Mouse (Mus musculus) gastrocnemius, postnatal 14 days (tissue): ENCODE data around the gene Snrpd3. TPM values are rescaled to one million over a fixed set of nuclear protein-coding genes. Genes with fewer than 3 reads are reported as not detected.
"Not testable (repeated sequence)": the region's sequence is repeated elsewhere in the genome, so short reads cannot be mapped to it uniquely, and the experiment has no call there.

Experiments used
- DNase-seq: peaks from one replicate; pipeline ENCODE4 v3.0.0; 2021; ENCODE audit warnings: mixed read lengths
- intact Hi-C: fragments of 180-260 bp; cut with DNase I; formaldehyde crosslinking; loops from one replicate; pipeline ENCODE4 v1.15.1; 2025; ENCODE audit warnings: low total_unique reads
- total RNA-seq, 2 experiments: library from RNA; stranded (reverse); gene quantifications; 2 replicates each; pipeline ENCODE4 v1.2.3; 2021

Snrpd3 gene
- total RNA-seq, 2 experiments from 2014 or later: 103 to 108 TPM

- DNase-seq: no peak
- intact Hi-C loops: no loop called here
Observed at GRCm38 (mm10) chr10:75495921-75496320, 21.4 kb upstream of the Snrpd3 start.

DNA sequence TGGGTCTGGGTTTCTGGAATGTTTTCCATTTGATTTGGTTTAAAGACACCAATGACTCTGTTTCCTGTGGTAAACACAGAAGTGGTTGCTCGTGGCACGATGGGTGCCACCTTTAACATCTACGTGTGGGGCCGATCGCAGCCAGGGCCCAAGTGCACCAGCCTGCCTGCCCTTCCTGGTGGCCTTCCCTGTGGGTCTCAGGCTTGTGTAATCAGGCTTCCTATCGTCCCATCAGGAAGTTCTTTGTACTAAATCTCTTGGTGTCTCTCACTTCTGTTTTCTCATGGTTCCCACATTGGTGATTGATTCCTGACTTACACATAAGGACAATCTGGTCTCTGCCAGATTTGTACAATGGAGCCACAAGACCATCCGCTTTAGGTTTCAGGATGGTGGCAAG is 18.1 kb upstream of the Snrpd3 start:
- DNase-seq, intact Hi-C loops: not testable (repeated sequence)

DNA sequence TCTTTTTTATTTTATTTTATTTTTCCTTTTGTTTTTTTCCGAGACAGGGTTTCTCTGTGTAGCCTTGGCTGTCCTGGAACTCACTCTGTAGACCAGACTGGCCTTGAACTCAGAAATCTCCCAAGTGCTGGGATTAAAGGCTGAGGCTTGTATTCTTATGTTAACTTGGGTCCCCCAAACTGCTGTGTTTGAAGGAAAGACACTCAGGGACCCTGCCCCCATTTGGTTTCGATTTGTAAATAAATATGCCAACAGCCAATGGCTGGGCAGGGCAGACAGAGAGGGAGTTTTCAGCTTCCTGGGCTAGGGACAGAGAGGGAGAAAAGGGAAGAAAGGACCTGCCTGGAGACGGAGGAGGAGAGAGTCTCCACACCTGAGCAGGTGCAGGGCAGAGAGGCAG is 17.6 kb upstream of the Snrpd3 start:
- intact Hi-C loops: no loop called here
- DNase-seq: no peak

DNA sequence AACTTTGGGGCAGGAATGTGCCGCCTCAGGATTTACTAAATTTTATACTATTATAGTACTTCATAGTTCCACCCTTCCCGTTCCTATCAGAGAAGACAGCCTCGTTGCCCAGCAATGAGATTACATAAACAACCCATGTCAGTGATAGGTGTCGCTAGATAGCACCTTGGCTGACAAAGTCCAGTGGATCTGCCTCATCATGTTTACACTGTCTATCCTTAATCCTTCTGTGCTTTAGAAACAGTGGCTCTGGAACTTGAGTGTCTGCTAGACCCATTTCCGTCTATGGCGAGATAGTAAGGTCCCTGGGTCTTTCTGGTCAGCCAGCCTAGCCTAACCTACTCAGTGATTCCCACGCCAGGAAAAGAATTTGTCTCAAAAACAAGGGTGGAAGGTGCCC is 17.0 kb upstream of the Snrpd3 start:
- intact Hi-C loops: no loop called here
- no peak for DNase-seq

DNA sequence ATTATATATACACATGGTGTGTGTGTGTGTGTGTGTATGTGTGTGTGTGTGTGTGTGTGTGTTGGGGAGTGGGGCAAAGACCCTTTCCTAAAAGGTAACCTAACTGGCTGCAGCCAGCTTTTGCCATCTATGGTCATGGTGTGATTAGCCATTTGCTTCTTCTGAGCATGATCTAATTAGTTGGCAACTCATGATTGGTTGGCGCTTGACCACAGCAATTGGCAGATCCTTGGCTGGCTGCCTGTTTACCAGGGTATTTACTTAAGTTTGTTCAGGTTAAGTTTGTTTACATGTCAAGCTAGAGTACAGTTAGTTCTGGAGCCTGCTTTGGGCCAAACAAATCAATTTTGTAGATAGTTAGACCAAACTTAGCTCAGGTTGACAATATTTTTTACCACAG is 15.7 kb upstream of the Snrpd3 start:
- intact Hi-C loops: no loop called here
- DNase-seq: no peak

DNA sequence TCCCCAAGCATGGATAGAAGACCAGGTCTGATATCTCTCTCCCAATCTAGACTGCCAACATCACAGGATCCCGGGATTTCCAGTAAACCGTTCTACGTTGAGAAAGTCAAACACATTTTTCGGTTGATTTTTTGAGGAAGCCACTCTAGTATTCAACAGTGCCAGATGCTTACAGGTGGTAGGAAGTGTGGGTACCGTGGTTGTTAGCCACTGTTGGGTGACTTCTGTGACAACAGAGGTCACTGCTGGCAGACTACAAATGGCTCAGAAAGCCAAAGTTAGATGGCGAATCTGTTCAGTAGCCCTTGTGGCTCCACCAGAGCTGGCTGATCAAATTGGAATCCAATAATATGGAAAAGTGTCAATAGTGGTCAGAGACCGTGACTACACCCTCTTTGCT is 13.7 kb upstream of the Snrpd3 start:
- no peak for DNase-seq
- intact Hi-C loops: no loop called here

- intact Hi-C loops: no loop called here
Observed at GRCm38 (mm10) chr10:75504234-75505129, 12.9 kb upstream of the Snrpd3 start.

DNA sequence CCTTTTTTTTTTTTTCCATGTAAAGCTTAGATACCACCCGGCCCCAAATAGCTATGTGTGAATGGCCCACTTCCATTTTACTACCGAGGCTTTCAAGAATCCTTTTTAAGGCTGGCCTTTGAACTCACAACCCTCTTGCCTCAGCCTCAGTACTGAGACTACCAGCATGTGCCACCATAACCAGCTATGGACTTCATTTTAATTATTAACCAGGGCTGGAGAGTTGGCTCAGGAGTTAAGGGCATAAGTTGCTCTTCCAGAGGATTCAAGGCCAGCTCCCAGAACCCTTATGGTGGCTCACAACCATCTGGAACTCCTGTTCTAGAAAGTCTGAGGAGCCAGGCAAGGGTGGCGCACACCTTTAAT is 12.2 kb upstream of the Snrpd3 start:
- DNase-seq: no peak
- intact Hi-C loops: no loop called here

More at GRCm38 (mm10) chr10:75504234-75505129, 12.9 kb upstream of the Snrpd3 start:
- no peak for DNase-seq

GRCm38 (mm10) chr10:75505928-75506327 is 11.4 kb upstream of the Snrpd3 start:
- intact Hi-C loops, DNase-seq: not testable (repeated sequence)

DNA sequence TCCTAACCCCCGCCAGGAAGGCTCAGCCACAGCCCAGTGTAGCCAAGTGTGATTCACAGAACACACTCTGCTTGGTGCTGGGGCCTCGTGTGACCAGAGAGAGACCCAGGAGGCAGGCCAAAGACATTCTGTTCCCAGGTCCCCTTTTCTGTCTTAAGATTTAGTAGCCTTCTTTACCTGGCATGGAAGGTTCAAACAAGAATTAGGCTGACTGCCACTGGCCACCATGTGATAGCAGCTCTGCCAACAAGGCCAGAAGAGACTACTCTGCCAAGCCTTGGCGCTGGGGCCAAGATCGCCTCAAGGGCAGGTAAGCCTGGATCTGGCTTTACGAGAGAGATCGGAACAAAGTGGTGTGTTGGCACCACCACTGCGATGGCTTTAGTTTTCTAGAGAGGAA is 6.9 kb upstream of the Snrpd3 start:
- peak; percentile 43 for DNase-seq
- intact Hi-C loops: no loop called here

GRCm38 (mm10) chr10:75511060-75511459 is 6.3 kb upstream of the Snrpd3 start:
- intact Hi-C loops: no loop called here
- DNase-seq: no peak

DNA sequence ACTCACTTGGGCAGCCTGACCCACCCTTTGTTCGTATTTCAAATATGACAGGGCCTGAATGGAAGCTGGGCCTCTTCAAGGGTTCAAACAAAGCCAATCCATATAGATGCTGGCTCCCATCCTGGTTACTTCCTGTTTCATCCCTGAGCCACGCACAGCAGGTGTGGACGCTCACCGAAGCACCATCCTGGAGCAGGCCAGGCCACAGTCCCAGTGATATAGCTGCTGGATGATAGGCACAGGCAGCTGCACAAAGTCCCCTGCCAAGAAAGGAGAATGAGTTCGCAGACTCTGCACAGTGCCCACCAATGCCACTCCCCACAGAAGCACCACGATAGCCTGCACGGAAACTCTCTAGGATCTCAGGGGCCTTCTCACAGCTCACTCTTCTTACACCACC is 5.5 kb upstream of the Snrpd3 start:
- intact Hi-C loops: no loop called here
- DNase-seq: no peak

- no peak for DNase-seq
- intact Hi-C loops: no loop called here
Observed at GRCm38 (mm10) chr10:75512796-75513195, 4.6 kb upstream of the Snrpd3 start.

DNA sequence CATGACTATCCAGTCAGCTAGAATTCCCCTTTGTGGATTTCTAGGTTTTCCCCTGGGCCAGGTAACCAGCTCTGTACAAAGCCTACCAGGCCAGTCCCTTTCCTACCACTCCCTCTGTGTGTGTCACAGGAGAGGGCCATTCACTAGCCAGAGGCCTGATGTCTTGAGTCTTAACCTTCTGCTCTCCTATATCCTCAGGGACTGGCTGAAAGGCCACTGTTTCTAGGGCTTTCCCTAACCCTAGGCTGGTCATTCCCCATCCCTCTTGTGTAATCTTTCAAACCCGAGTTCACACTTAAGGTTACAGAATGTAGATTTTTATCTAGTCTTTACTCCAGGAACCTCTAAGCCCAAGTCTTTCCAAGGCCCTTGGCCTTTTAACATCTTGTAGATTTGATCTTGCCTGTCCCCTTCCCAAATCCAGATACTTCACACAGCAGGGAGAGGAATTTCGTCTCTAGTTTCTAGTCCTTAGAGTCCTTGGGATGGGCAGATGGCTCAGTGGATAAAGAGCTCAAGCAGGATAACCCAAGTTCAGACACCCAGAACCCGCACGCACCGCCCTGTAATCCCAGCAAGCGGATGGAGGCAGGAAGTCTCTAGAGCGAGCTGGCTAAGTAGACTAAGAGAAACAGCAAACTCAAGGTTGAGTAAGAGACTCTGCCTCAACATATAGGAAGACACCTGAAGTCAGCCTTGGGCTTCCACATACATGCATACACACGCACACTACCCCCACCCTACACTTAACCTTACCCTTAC is 3.9 kb upstream of the Snrpd3 start:
- no peak for DNase-seq
- intact Hi-C loops: no loop called here

DNA sequence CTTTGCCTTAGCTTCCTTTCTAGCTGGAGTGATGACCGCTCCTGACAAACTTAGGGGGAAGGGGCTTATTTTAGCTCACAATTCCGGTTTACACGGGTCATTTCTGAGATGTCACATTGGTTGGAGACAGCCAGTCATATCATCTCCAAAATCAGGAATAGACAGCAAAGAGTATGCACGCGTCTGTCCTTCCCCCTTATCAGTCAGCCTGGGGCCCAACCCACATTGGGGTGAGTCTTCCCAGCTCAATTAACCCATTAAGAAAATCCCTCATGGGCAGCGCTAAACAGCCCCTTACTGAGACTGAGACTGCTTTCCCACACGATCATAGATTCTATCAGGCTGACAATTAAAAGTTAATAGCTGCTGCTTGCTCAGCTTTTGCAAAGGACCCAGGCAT is 3.0 kb upstream of the Snrpd3 start:
- intact Hi-C loops: no loop called here

DNA sequence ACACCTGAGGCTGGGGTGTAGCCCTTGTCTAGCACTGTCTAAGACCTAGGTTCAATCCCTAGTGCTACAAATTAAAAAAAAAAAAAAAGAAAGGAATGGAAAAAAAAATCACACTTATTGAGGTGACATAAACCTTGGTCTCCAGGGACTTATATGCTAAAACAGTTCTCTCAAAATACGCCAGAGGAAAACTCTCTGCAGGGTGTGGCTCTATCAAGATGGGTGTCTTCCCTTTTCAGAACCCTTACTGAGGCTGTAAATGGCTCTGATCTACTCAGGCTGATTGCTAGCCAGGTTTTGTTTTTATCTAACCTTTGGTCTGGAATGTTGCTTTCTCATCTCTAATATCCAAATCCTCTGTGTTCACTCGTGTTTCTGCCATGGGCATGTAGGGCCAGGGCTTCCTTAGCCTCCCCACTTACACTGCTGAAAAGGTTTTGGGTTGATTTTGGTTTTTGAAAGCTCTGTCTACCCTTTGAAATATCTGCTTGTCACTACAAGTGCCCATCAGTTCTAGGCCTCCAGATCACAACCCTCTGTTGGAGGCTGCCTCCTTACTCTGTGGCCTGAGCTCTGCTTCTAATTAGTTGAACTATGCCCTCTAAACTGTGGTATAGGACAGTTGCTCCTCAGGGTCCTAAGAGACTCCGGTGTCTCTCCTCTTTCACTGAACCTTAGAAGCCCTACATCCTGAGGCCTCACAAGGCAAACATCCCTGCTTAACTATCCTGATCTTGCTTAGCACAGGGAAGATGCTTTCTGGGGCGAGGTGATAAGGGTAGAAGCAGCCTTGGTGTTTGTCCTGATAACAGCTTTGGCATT is 1.9 kb upstream of the Snrpd3 start:
- intact Hi-C loops: no loop called here
- no peak for DNase-seq

More for the DNA sequence above, 3.0 kb upstream of the Snrpd3 start:
- DNase-seq: no peak

DNA sequence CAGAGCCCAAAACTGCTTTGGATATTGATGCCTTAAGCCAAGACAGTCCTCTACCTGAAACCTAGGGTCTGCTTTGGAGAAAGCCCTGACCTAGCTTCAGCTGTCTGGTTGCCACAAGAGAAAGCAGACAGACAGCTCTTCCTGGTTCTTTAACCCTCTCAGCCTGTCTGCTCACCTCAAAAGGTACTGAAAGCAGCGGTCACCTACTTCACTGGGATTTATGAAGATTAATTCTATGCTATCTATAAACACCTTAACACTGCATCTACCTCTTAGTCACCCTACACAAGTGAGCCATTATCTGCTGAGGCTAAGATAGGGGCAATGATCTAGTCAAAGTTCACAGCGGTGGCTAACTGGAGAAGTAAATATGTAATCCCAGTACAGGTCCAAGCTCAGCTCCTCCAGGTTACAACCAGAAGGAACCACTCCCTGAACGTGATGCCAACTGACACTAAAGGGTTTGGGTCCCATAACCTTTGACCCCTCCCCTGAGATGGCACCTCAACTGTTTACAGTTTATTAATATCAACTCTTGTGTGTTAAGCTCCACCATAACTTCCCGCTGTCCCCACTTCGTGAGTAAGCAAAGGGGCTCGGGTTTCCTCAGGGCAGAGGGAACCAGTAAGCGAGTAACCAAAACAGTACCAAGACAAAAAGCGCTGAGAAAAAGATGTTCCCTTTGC is 1.2 kb upstream of the Snrpd3 start:
- no peak for DNase-seq
- intact Hi-C loops: no loop called here

- intact Hi-C loops: no loop called here
- DNase-seq: peak; percentile 15
Observed at GRCm38 (mm10) chr10:75516724-75517072, 653 bp upstream of the Snrpd3 start.

DNA sequence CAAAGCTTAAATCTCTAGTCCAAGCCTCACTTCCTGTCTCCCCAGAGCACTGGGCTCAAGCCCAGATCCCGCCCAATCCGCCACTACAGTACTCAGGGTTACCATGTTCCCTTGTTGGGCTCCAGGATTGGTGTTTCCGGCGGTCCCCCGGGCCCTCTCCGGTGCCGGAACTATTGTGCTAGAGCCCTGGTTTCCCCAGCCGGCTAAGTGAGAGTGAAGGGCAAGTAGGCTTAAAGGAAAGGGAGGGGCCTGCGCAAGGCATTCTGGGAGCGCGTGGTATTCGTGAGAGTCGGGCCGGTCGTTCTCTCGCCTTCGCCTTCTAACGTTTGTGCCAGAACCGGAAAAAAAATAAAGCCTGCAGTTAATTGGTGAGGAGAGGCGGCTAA is 400 bp downstream of the Snrpd3 start, which contains the start of gene Gucd1:
TSS of gene Gucd1 (minus strand) at position 215 of the 386 bp plus-strand sequence.
- DNase-seq: peak; percentile 97
- intact Hi-C loops: no loop called here
